Mouse (Mus musculus) left cerebral cortex, adult 9 months (tissue): ENCODE measurements around the gene Ube2dnl2.

Source experiments
- DNase-seq, 2 experiments: peaks; one replicate each; pipeline ENCODE4 v3.0.0; 2022; ENCODE audit warnings: low spot score in 2 of 2

Ube2dnl2 gene

GRCm38 (mm10) chrX:114907282-114907681 lies at the start of gene Ube2dnl2:
Gene Ube2dnl2 (plus strand): TSS chrX:114907582.
- DNase-seq = no peak

- DNase-seq = no peak
Observed at GRCm38 (mm10) chrX:114895489-114895888, 11.9 kb upstream of the Ube2dnl2 start.

GRCm38 (mm10) chrX:114897506-114897905 lies 9.9 kb upstream of the Ube2dnl2 start:
- DNase-seq = no peak

GRCm38 (mm10) chrX:114903391-114903790 lies 4.0 kb upstream of the Ube2dnl2 start:
- DNase-seq = no peak

- no peak for DNase-seq
Observed at GRCm38 (mm10) chrX:114904712-114905111, 2.7 kb upstream of the Ube2dnl2 start, which contains the start of gene Ube2dnl1. Gene Ube2dnl1 (plus strand): TSS chrX:114905012.

- DNase-seq = no peak
Observed at GRCm38 (mm10) chrX:114955066-114955465, 47.7 kb downstream of the Ube2dnl2 start.
